Mouse (Mus musculus) bone marrow macrophage, adult 2 months (primary cell): ENCODE data around the gene Actl10.

Source experiments
- CTCF ChIP-seq: IDR thresholded peaks from 2 replicates; pipeline ENCODE4 v1.5.1; 2012; ENCODE audit warnings: low read depth, mild to moderate bottlenecking, low read length, moderate library complexity
- POLR2A ChIP-seq: IDR thresholded peaks from 2 replicates; pipeline ENCODE4 v1.6.1; 2012; ENCODE audit warnings: mild to moderate bottlenecking, low read depth, low read length, borderline replicate concordance

DNA sequence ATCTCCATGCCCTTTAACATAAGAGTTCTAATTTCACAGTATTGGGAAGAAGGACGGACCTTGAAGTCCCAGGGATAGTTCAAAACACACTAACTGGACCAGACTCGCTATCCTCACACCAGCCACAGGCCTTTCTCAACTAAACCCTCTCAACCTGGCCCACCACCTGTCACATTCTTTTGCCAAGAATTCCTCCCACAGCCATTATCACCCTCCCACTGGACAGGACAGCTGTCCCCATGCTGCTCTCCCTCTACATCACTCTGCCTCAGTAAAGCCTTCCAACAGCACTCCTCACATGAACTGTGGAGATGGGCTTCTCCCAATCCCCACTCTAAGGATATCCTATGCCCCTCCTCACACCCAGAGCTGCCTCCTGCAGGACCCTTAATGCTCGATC, 14.0 kb downstream of the Actl10 start:
- TF ChIP-seq CTCF, result no peak
- no peak for TF ChIP-seq POLR2A
